Mouse (Mus musculus) right cerebral cortex, postnatal 10 days (tissue): Measurements from ENCODE around the gene Polr2i.
"Not testable (repeated sequence)": the region's sequence is repeated elsewhere in the genome, so short reads cannot be mapped to it uniquely, and the experiment has no call there.

Experiments
- DNase-seq, 2 experiments: peaks; one replicate each; pipeline ENCODE4 v3.0.0; 2021; ENCODE audit warnings: low spot score in 2 of 2

Polr2i gene

DNA sequence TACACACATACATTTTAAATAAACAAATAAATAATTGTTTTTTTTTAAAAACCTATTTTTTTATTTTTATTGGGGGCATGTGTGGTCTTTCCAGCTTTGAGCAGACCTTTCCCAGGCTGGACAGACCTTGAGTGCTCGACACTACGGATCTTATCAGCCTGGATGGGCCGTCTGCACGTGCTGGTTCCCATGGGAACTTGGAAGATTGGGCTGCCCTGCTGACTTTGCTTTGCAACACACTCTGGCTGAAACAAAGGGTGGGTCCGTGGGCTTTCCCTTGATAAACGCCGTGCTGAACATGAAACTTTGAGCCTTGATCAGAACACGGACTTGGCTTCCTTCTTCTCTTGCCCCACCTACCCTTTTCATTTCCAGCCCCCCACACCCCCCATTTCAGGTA lies 27.4 kb upstream of the Polr2i start:
- peak in 1 of 2 experiments; percentile 18 for DNase-seq

- peak in 1 of 2 experiments; percentile 73 for DNase-seq
Measured at GRCm38 (mm10) chr7:30205383-30205782, 26.4 kb upstream of the Polr2i start.

GRCm38 (mm10) chr7:30206364-30206763 lies 25.4 kb upstream of the Polr2i start:
- DNase-seq: not testable (repeated sequence)

DNA sequence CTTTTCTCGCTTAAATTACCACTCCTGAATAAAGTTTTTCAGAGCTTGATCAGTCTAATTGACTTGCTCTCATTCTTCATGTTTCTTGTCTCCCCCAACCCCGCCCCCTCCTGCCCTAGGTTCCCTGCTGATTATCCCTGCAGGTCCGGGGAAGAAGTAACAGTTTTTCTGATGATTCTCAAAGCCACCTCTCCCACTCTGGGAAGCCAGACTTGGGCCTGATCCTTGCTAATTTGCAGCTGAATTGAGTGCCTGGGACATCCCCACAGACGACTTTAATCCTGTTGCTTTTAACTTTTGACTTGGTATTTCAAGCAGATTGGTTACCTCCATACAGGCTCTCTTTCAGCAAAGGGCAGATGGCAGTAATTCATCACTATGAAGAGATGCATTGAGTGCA lies 20.7 kb upstream of the Polr2i start:
- peak in 1 of 2 experiments; percentile 1 for DNase-seq

- DNase-seq: peak in 1 of 2 experiments; percentile 14
Measured at GRCm38 (mm10) chr7:30213881-30214280, 17.9 kb upstream of the Polr2i start.

GRCm38 (mm10) chr7:30215875-30216274 lies 15.9 kb upstream of the Polr2i start:
- peak in 1 of 2 experiments; percentile 12 for DNase-seq

DNA sequence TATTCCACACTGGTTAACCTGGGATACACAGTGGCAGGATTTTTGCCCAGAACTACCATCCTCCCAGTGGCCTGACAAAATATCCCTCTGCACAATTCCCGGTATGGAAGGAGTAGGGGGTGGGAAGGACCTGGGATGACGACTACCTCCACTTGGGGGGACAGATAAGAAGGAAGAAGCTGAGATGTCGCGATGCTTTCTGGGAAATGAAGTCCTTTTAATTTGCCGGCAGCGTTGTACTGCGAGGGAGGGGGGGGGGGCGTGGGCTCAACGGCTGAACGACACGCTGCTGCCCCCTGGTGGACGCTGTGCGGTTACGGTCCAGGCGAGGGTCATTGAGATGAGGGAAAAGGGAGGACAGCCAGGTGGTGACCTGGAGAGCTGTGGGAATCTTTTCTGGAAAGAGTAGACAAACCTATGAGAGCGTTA lies 15.0 kb upstream of the Polr2i start:
- DNase-seq: peak; percentile 82 to 83

- DNase-seq: peak; percentile 10 to 24
Measured at GRCm38 (mm10) chr7:30217277-30217676, 14.5 kb upstream of the Polr2i start.

DNA sequence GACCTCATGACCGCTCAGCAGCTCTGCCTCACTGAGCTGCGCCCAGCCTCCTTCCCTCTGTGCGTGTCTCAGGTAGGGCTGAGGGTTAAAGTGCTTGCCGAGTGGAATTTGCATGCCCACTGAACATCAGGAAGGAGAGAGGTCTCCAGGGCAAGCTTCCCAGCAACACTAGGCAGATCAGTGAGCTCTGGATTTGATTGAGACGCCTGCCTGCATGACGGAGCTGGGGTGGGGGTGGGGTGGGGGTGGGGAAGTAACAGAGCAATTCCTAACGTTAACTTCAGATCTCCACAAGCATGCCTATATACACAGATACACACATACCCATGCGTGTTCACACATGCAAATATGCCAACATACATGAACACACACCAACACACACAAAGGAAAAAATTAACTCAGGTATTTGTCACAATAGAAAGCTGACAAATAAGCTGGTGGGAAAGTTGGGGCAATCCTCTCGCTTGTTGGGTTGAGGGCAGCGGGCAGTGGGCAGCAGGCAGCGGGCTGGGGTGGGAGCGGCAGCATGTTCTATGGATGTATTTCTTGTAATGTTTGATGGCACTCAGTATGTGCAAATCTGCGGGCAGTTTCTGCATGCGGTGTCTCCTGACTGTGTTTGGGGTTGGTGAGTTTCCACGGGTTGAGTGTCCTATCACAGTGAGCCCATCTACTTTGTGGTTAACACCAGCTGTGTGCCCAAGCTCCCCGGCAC lies 12.3 kb upstream of the Polr2i start:
- peak in 1 of 2 experiments; percentile 57 for DNase-seq

DNA sequence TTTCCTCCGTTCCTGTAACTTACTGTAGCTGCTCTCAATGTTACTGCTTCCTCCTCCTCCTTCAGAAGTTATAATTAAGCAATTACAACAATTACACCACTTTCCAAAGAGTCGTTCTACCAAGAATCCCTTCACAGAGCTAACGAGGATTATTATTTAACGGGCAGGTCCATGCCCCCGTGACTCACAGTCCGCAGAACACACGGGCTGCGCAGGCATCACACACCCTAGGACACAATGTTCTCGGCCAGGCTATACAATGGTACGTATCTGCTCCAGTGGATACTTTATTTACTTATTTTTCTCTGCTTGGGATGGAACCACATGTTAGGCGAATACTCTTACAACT lies 11.8 kb upstream of the Polr2i start:
- DNase-seq: peak in 1 of 2 experiments; percentile 20

DNA sequence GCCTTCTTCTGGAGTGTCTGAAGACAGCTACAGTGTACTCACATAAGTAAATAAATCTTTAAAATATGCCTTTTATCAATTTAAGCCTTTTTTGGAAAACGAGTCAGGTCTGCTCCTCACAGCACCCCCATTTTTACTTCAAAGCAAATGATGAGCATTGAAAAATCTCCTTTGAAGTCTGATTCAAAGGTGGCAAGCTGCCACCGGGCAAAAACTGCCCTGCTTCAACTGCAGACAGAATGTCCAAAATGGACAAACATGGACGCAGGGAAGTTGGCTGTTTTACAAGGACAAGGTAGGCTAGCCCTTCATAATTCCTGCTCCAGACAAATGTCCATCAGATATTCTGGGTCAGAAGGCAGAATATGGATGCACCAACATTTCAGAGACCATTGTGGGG lies 10.3 kb upstream of the Polr2i start:
- peak in 1 of 2 experiments; percentile 24 for DNase-seq

GRCm38 (mm10) chr7:30222205-30222604 lies 9.5 kb upstream of the Polr2i start:
- DNase-seq: no peak

GRCm38 (mm10) chr7:30224206-30224605 lies 7.5 kb upstream of the Polr2i start:
- no peak for DNase-seq

GRCm38 (mm10) chr7:30231328-30231668 lies 450 bp upstream of the Polr2i start:
- DNase-seq: no peak

GRCm38 (mm10) chr7:30232631-30233148 lies 942 bp downstream of the Polr2i start:
- peak; percentile 63 to 70 for DNase-seq

- DNase-seq: peak; percentile 61 to 64
Measured at GRCm38 (mm10) chr7:30233387-30233786, 1.6 kb downstream of the Polr2i start.

- DNase-seq: no peak
Measured at GRCm38 (mm10) chr7:30234276-30234858, 2.6 kb downstream of the Polr2i start.

DNA sequence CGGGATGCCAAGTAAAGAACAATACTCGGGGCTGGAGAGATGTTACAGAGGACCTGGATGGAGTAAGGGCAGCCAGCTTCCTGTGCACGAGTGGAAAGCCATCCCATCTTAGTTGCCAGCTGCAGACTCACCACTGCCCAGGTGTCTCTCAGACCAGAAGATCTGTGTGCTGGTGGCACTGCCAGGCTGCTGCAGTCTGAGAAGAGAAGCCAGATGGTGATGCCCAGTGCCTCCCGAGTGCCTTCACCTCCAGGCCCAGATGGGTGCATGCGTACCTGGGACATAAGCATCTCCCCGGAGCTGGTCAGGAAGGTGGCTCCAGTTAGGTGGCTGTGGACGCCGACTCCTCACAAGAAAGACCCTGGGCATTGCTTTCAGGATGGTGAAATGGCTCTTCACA lies 3.3 kb downstream of the Polr2i start:
- no peak for DNase-seq

- no peak for DNase-seq
Measured at GRCm38 (mm10) chr7:30235625-30236024, 3.9 kb downstream of the Polr2i start, which contains the start of gene Ovol3. Gene Ovol3 (minus strand): TSS chr7:30235725.

DNA sequence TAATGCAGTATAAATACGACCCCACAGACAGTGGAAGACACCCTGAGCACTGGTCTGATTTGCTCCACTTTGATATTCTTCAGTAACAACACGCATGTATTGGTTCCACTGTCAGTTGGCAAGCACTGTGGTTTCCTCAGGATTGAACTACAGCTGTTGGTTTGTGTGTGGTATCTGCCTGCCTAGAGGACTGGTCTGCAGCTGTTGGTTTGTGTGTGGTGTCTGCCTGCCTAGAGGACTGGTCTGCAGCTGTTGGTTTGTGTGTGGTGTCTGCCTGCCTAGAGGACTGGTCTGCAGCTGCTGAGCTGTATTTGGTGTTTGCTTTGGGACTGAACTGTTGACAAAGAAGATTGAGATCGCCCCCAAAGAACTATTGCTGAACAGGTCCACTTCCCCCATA lies 5.6 kb downstream of the Polr2i start:
- not testable (repeated sequence) for DNase-seq

GRCm38 (mm10) chr7:30251956-30252954 lies 20.5 kb downstream of the Polr2i start:
- DNase-seq: no peak

- no peak for DNase-seq
Measured at GRCm38 (mm10) chr7:30265041-30265440, 33.3 kb downstream of the Polr2i start.
